Mouse (Mus musculus): ENCODE measurements at regions not wholly inside any gene's neighbourhood (a gene's known extent, or its start where the extent isn't known, plus 50 kb on each side); places are given as distances from the start of the nearest gene placed in this dataset.

DNA sequence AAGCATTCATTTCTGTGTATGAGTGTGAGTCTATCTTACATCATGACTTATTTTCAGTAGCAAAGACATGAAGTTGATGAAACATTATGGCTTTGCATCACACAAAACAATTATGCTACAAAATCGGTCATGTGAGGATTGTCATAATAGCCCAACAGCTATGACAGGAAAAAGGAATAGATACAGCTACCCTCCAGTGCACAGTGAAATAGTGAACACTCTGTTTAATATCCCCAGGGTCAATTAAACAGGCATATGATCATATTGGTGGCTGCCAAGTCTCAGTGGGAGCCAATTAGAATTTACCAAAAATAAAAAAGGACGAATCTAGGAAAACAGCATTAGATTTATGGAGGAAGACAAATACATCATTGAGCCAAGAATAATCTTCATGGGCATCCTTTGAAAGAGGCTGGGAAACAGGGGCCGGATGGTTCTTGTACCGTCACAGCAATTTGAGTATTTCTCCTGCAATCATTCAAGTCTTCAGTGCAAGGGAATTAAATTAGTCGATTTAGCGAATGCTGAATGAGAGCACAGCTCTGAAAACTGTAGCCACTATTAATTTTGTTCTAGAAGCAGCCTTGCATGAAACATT lies 123.8 kb upstream of the Etl4 start:
- no peaks in the 10 kb centered on the region for H3K9me3 ChIP-seq (ENCODE audit: low read length)
- no peaks in the 10 kb centered on the region for H3K27me3 ChIP-seq (ENCODE audit: insufficient read depth, low read length)
- no peaks in the 10 kb centered on the region for H3K4me1 ChIP-seq (replicated peaks; ENCODE audit: low read depth, low read length)
- H3K36me3 ChIP-seq (ENCODE audit: insufficient read depth, low read length), result no peaks in the 10 kb centered on the region
- H3K4me3 ChIP-seq (replicated peaks; ENCODE audit: low read length), result no peak overlapping the region
- no peak for TF ChIP-seq POU5F1 (IDR thresholded peaks at IDR 0.05; ENCODE audit: borderline replicate concordance, low read length)

DNA sequence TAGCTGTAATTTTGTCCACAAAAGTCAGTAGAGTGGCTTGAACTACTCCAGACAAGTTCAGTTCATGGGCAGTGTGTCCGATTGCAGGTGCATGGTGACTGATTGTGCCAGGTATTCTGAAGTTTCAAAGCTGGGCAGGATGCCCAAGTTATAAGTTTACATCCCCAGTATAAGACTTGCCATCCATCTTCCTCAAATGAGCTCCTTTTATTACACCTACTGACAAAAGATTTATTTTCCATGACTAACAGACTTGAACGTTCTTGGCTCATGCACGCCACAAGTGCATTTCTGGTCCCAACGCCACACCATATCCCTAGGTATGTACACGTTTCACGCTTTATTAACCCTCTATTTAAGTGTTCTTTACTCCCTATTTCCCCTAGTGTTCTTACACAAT lies 117.4 kb upstream of the Etl4 start:
- no peaks in the 10 kb centered on the region for H3K9me3 ChIP-seq (ENCODE audit: low read length)
- H3K36me3 ChIP-seq (ENCODE audit: insufficient read depth, low read length), result no peaks in the 10 kb centered on the region
- no peaks in the 10 kb centered on the region for H3K27me3 ChIP-seq (ENCODE audit: insufficient read depth, low read length)
- no peaks in the 10 kb centered on the region for H3K4me1 ChIP-seq (replicated peaks; ENCODE audit: low read depth, low read length)
- no peak for TF ChIP-seq NANOG (IDR thresholded peaks at IDR 0.05; ENCODE audit: borderline replicate concordance, low read length)
- TF ChIP-seq POU5F1 (IDR thresholded peaks at IDR 0.05; ENCODE audit: borderline replicate concordance, low read length), result no peak
- no peak for TF ChIP-seq CTCF (conservative IDR thresholded peaks at IDR 0.05; ENCODE audit: low read length)
- H3K4me3 ChIP-seq (replicated peaks; ENCODE audit: low read length), result no peak overlapping the region

DNA sequence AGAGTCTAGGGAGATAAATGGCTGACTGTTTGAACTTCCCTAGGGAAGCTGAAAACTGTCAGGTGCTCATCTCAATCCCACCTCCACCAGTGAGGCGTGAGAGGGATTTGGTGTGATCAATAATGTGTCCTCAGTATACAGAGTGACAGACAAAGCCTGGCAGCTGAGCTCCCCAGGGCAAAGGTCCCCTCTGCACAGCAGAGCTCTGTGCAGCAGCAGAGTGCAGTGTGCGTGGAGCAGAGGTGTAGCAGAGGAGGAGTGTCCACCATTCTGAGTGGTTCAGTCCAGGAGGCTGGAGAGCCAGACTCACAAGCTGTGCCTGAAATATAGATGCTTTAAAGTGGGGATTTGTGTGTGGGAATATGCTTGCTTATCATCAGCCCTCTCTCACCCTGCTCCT lies 112.8 kb upstream of the Etl4 start:
- Histone ChIP-seq H3K9me3 (ENCODE audit: low read length) (no peaks in the 10 kb centered on the region), H3K4me3 (replicated peaks; ENCODE audit: low read length) (no peak overlapping the region), H3K27me3 (ENCODE audit: insufficient read depth, low read length) (no peaks in the 10 kb centered on the region), H3K36me3 (ENCODE audit: insufficient read depth, low read length) (no peaks in the 10 kb centered on the region), H3K4me1 (replicated peaks; ENCODE audit: low read depth, low read length) (no peaks in the 10 kb centered on the region)
- TF ChIP-seq NANOG (IDR thresholded peaks at IDR 0.05; ENCODE audit: borderline replicate concordance, low read length), result no peak
- no peak for TF ChIP-seq CTCF (conservative IDR thresholded peaks at IDR 0.05; ENCODE audit: low read length)
- no peak for TF ChIP-seq POU5F1 (IDR thresholded peaks at IDR 0.05; ENCODE audit: borderline replicate concordance, low read length)
